Mouse (Mus musculus) adrenal gland, postnatal 4 days (tissue): ENCODE measurements around the gene Znhit1. TPM values are rescaled to one million over a fixed set of nuclear protein-coding genes. Genes with fewer than 3 reads are reported as not detected.

Experiments used
- DNase-seq, 2 experiments: peaks; one replicate each; pipeline ENCODE4 v3.0.0; 2021 to 2022; ENCODE audit warnings: low spot score in 2 of 2, mixed read lengths in 2 of 2
- long read RNA-seq, 2 experiments: library from polyadenylated mRNA; stranded (forward); transcript quantifications; one replicate each; pipeline ENCODE4 v2.0.0; 2021
- total RNA-seq, 2 experiments: library from RNA; stranded (reverse); gene quantifications; 2 replicates each; pipeline ENCODE4 v1.2.3; 2021

The Znhit1 gene
- 10 to 100 TPM; 57.4 to 60.6 TPM for total RNA-seq
- long read RNA-seq, experiment 1, transcript Znhit1-206 (5 exons, 1,208 nt) = major isoform, 29 of 45 reads
- long read RNA-seq, experiment 1, transcript Znhit1-202 (5 exons, 740 nt) = minor isoform, 8 of 45 reads
- long read RNA-seq, experiment 1, partial matches to known transcripts = 3 of 45 reads
- long read RNA-seq, experiment 1, other reads (novel, unspliced or antisense) = 1 of 45 reads
- long read RNA-seq, experiment 2, transcript Znhit1-206 (5 exons, 1,208 nt) = major isoform, 27 of 46 reads
- long read RNA-seq, experiment 2, transcript Znhit1-202 (5 exons, 740 nt) = minor isoform, 6 of 46 reads
- long read RNA-seq, experiment 2, partial matches to known transcripts = 6 of 46 reads
- long read RNA-seq, experiment 2, other reads (novel, unspliced or antisense) = 3 of 46 reads

GRCm38 (mm10) chr5:136987934-136988271, at the start of gene Znhit1:
Gene Znhit1, minus strand, starts transcription at chr5:136988021.
- DNase-seq = no peak

GRCm38 (mm10) chr5:137036211-137036610, 48.4 kb upstream of the Znhit1 start:
- no peak for DNase-seq

GRCm38 (mm10) chr5:137032641-137033074, 44.8 kb upstream of the Znhit1 start:
- DNase-seq = peak; percentile 85 to 87

- DNase-seq = no peak
These were observed 44.2 kb upstream of the Znhit1 start for GRCm38 (mm10) chr5:137032033-137032421.

GRCm38 (mm10) chr5:137031076-137032032, 43.5 kb upstream of the Znhit1 start:
- DNase-seq = peak; percentile 27 to 29

GRCm38 (mm10) chr5:137030416-137030810, 42.6 kb upstream of the Znhit1 start:
- DNase-seq = no peak

- peak; percentile 92 for DNase-seq
These were observed 42.0 kb upstream of the Znhit1 start for GRCm38 (mm10) chr5:137029643-137030415.

- DNase-seq = no peak
These were observed 41.4 kb upstream of the Znhit1 start for GRCm38 (mm10) chr5:137029273-137029585.

GRCm38 (mm10) chr5:137028561-137029272, 40.9 kb upstream of the Znhit1 start:
- no peak for DNase-seq

GRCm38 (mm10) chr5:137026092-137026491, 38.3 kb upstream of the Znhit1 start, which contains the start of gene Vgf:
Gene Vgf, plus strand, starts transcription at chr5:137026392.
- no peak for DNase-seq

- peak; percentile 55 to 70 for DNase-seq
These were observed 37.3 kb upstream of the Znhit1 start for GRCm38 (mm10) chr5:137025132-137025531.

GRCm38 (mm10) chr5:137024318-137024717, 36.5 kb upstream of the Znhit1 start:
- no peak for DNase-seq

GRCm38 (mm10) chr5:137015913-137016312, 28.1 kb upstream of the Znhit1 start:
- no peak for DNase-seq

GRCm38 (mm10) chr5:137012401-137012950, 24.7 kb upstream of the Znhit1 start:
- no peak for DNase-seq

- no peak for DNase-seq
These were observed 22.2 kb upstream of the Znhit1 start for GRCm38 (mm10) chr5:137009988-137010387.

- DNase-seq = no peak
These were observed 19.5 kb upstream of the Znhit1 start for GRCm38 (mm10) chr5:137007276-137007675.

GRCm38 (mm10) chr5:137000612-137001011, 12.8 kb upstream of the Znhit1 start:
- no peak for DNase-seq

- no peak for DNase-seq
These were observed 11.6 kb upstream of the Znhit1 start for GRCm38 (mm10) chr5:136999449-136999848.

- no peak for DNase-seq
These were observed 2.0 kb upstream of the Znhit1 start for GRCm38 (mm10) chr5:136989801-136990200.

GRCm38 (mm10) chr5:136988420-136988819, 599 bp upstream of the Znhit1 start:
- DNase-seq = no peak
